Comparison of ENCODE assay signal across 26 mouse cellular contexts in genomic region chr8:80899364-80899763, GRCm38 (mm10). TPM values are rescaled to one million over a fixed set of nuclear protein-coding genes. Genes with fewer than 3 reads are reported as not detected.
DNase-seq lines count a peak whose midpoint lies in the region; ATAC-seq lines count a peak whose summit lies in the region.
"Had no signal": no experiment of that assay in that cellular context is flagged by ENCODE, and none has a peak within 500 bp of the region (broad histone marks: within the 10 kb centered on the region; RNA-seq: fewer than 3 reads in every experiment).

No protein-coding gene starts in this region.

- no peak overlapping the region for H3K4me3 ChIP-seq in limb, embryonic 12.5 days (replicated peaks)
- H3K4me3 ChIP-seq in limb, embryonic 10.5 days: no peak overlapping the region
- H3K4me3 ChIP-seq: embryonic facial prominence, embryonic 12.5 days; forebrain, embryonic 13.5 days; forebrain, embryonic 15.5 days had no signal

- DNase-seq in embryo, embryonic 10.5 days (ENCODE audit: low spot score): peak; percentile 27
- no peak for DNase-seq in embryo, embryonic 10 days (ENCODE audit: low spot score)
- DNase-seq in limb, embryonic 10.5 days (ENCODE audit: low spot score): no peak
- peak; percentile 11 for DNase-seq in retina, postnatal 1 day
- no peak for DNase-seq in retina, embryonic 14.5 days (ENCODE audit: low spot score)
- peak; percentile 68 for DNase-seq in forelimb bud, embryonic 11.5 days (ENCODE audit: low read depth, low spot score)
- no peak for DNase-seq in kidney, postnatal 4 days
- DNase-seq: adrenal gland, adult 8-10 months; adrenal gland, postnatal 14 days; adrenal gland, postnatal 36 days; B cell, adult 2 months; cerebellum, adult 11-12 months; cerebellum, adult 2 months; cerebellum, adult 9-10 months; cerebellum, postnatal 10 days; cerebellum, postnatal 25 days; forebrain, postnatal 0 days had no signal

- no peak overlapping the region for H3K9ac ChIP-seq in limb, embryonic 12.5 days (replicated peaks)
- H3K9ac ChIP-seq: embryonic facial prominence, embryonic 12.5 days; forebrain, embryonic 13.5 days; forebrain, embryonic 15.5 days; forebrain, postnatal 0 days had no signal

- H3K27ac ChIP-seq in limb, embryonic 12.5 days: no peak overlapping the region
- H3K27ac ChIP-seq in limb, embryonic 10.5 days: no peak overlapping the region
- H3K27ac ChIP-seq: embryonic facial prominence, embryonic 12.5 days; forebrain, embryonic 13.5 days; forebrain, embryonic 15.5 days had no signal

- H3K9me3 ChIP-seq in limb, embryonic 12.5 days: no peaks in the 10 kb centered on the region
- H3K9me3 ChIP-seq in limb, embryonic 10.5 days (replicated peaks): no peaks in the 10 kb centered on the region
- H3K9me3 ChIP-seq: embryonic facial prominence, embryonic 12.5 days; forebrain, embryonic 13.5 days; forebrain, embryonic 15.5 days; G1E had no signal

- H3K4me2 ChIP-seq in limb, embryonic 12.5 days: no peak overlapping the region
- H3K4me2 ChIP-seq: embryonic facial prominence, embryonic 12.5 days; forebrain, embryonic 13.5 days; forebrain, embryonic 15.5 days had no signal

- H3K4me1 ChIP-seq in limb, embryonic 12.5 days (replicated peaks): peaks cover 27% of the 10 kb centered on the region
- peaks cover 35% of the 10 kb centered on the region for H3K4me1 ChIP-seq in limb, embryonic 10.5 days
- H3K4me1 ChIP-seq: forebrain, embryonic 13.5 days had no signal

- H3K27me3 ChIP-seq in limb, embryonic 12.5 days: no peaks in the 10 kb centered on the region
- no peaks in the 10 kb centered on the region for H3K27me3 ChIP-seq in limb, embryonic 10.5 days (ENCODE audit: low read depth, poor library complexity, severe bottlenecking)
- H3K27me3 ChIP-seq: CH12.LX; embryonic facial prominence, embryonic 12.5 days; forebrain, embryonic 13.5 days; forebrain, embryonic 15.5 days; Patski had no signal

- H3K36me3 ChIP-seq in limb, embryonic 12.5 days: no peaks in the 10 kb centered on the region
- H3K36me3 ChIP-seq in limb, embryonic 10.5 days: no peaks in the 10 kb centered on the region
- H3K36me3 ChIP-seq: embryonic facial prominence, embryonic 12.5 days; forebrain, embryonic 15.5 days; G1E had no signal

- 0 out of 2 replicates have a peak, but pooled peaks have one; percentile 30 for ATAC-seq in limb, embryonic 12.5 days (ENCODE audit: insufficient number of reproducible peaks, insufficient read depth, low FRiP score, low TSS enrichment, low read depth)
- ATAC-seq: activated CD4-positive, CD25-positive, alpha-beta regulatory T cell, adult 4 months; CD4-positive, CD25-positive, alpha-beta regulatory T cell, adult 4 months; forebrain, embryonic 13.5 days; forebrain, embryonic 15.5 days; forebrain, postnatal 0 days; Patski had no signal

RNA-seq across cellular contexts. Expression of gene Gab1, which starts 19.0 kb away (rescaled TPM):
- 20.4 and 24.4 TPM in 2 replicates for polyA plus RNA-seq in limb, embryonic 12.5 days (2016; fragmentation: Nextera tagmentation; extraction: Ambion mirVana)
- polyA plus RNA-seq in limb, embryonic 10.5 days (2016; fragmentation: Nextera tagmentation; extraction: Ambion mirVana): 10.6 and 14.2 TPM in 2 replicates
- polyA plus RNA-seq: CD4-positive, CD25-positive, alpha-beta regulatory T cell, adult 4 months had no signal

Comparison
In these comparisons a context has a peak if more than half of its experiments do, and no peak if none do; other contexts are left out.
1. DNase-seq: peak in embryo, embryonic 10.5 days (single experiment), retina, postnatal 1 day (single experiment) and forelimb bud, embryonic 11.5 days (single experiment); none in embryo, embryonic 10 days (single experiment), limb, embryonic 10.5 days (single experiment), retina, embryonic 14.5 days (single experiment) and kidney, postnatal 4 days (0 of 2).